Mouse (Mus musculus): ENCODE measurements around the gene Actn2. TPM values are rescaled to one million over a fixed set of nuclear protein-coding genes. Genes with fewer than 3 reads are reported as not detected.

The Actn2 gene
- polyA plus RNA-seq, 1 experiment from 2014 or later: 1.2 TPM

- Histone ChIP-seq H3K4me1 (no peaks in the 10 kb centered on the region), H3K9ac (replicated peaks) (no peak overlapping the region), H3K36me3 (no peaks in the 10 kb centered on the region), H3K9me3 (no peaks in the 10 kb centered on the region), H3K4me3 (no peak overlapping the region), H3K27me3 (no peaks in the 10 kb centered on the region), H3K4me2 (replicated peaks) (no peak overlapping the region), H3K27ac (replicated peaks) (no peak overlapping the region)
- WGBS: 91% methylated on average over 4 of the region's 4 CpGs
- ATAC-seq (ENCODE audit: low FRiP score, low read depth): no peak
These were observed 29.2 kb downstream of the Actn2 start for GRCm38 (mm10) chr13:12311371-12311770.

GRCm38 (mm10) chr13:12309446-12309845 is 31.1 kb downstream of the Actn2 start:
- Histone ChIP-seq H3K9me3 (no peaks in the 10 kb centered on the region), H3K9ac (replicated peaks) (no peak overlapping the region), H3K27ac (replicated peaks) (no peak overlapping the region), H3K27me3 (no peaks in the 10 kb centered on the region), H3K36me3 (no peaks in the 10 kb centered on the region), H3K4me3 (no peak overlapping the region), H3K4me1 (no peaks in the 10 kb centered on the region), H3K4me2 (replicated peaks) (no peak overlapping the region)
- ATAC-seq (ENCODE audit: low FRiP score, low read depth): no peak
- 92% methylated on average over 3 of the region's 3 CpGs for WGBS

GRCm38 (mm10) chr13:12308878-12309277 is 31.7 kb downstream of the Actn2 start:
- 88% methylated on average over 12 of the region's 12 CpGs for WGBS

GRCm38 (mm10) chr13:12308473-12308872 is 32.1 kb downstream of the Actn2 start:
- Histone ChIP-seq H3K27me3 (no peaks in the 10 kb centered on the region), H3K4me2 (replicated peaks) (no peak overlapping the region), H3K27ac (replicated peaks) (no peak overlapping the region), H3K9ac (replicated peaks) (no peak overlapping the region), H3K9me3 (no peaks in the 10 kb centered on the region), H3K36me3 (no peaks in the 10 kb centered on the region), H3K4me1 (no peaks in the 10 kb centered on the region), H3K4me3 (no peak overlapping the region)
- WGBS: 88% methylated on average over 8 of the region's 8 CpGs
- no peak for ATAC-seq (ENCODE audit: low FRiP score, low read depth)

More at GRCm38 (mm10) chr13:12308878-12309277, 31.7 kb downstream of the Actn2 start:
- H3K4me3 ChIP-seq: no peak overlapping the region
- H3K36me3 ChIP-seq: no peaks in the 10 kb centered on the region
- H3K9me3 ChIP-seq: no peaks in the 10 kb centered on the region
- H3K4me1 ChIP-seq: no peaks in the 10 kb centered on the region
- no peak overlapping the region for H3K9ac ChIP-seq (replicated peaks)
- no peaks in the 10 kb centered on the region for H3K27me3 ChIP-seq
- no peak overlapping the region for H3K4me2 ChIP-seq (replicated peaks)
- no peak for ATAC-seq (ENCODE audit: low FRiP score, low read depth)
- no peak overlapping the region for H3K27ac ChIP-seq (replicated peaks)

GRCm38 (mm10) chr13:12307286-12307685 is 33.3 kb downstream of the Actn2 start:
- Histone ChIP-seq H3K9me3 (no peaks in the 10 kb centered on the region), H3K4me1 (no peaks in the 10 kb centered on the region), H3K36me3 (no peaks in the 10 kb centered on the region), H3K4me3 (no peak overlapping the region), H3K9ac (replicated peaks) (no peak overlapping the region), H3K27ac (replicated peaks) (no peak overlapping the region), H3K4me2 (replicated peaks) (no peak overlapping the region), H3K27me3 (no peaks in the 10 kb centered on the region)
- no peak for ATAC-seq (ENCODE audit: low FRiP score, low read depth)
- WGBS: 83% methylated on average over 4 of the region's 4 CpGs

GRCm38 (mm10) chr13:12305540-12305939 is 35.0 kb downstream of the Actn2 start:
- Histone ChIP-seq H3K4me3 (no peak overlapping the region), H3K36me3 (no peaks in the 10 kb centered on the region), H3K9ac (replicated peaks) (no peak overlapping the region), H3K4me1 (no peaks in the 10 kb centered on the region), H3K4me2 (replicated peaks) (no peak overlapping the region), H3K27me3 (no peaks in the 10 kb centered on the region), H3K9me3 (no peaks in the 10 kb centered on the region), H3K27ac (replicated peaks) (no peak overlapping the region)
- ATAC-seq (ENCODE audit: low FRiP score, low read depth): no peak
- WGBS: 84% methylated on average over 8 of the region's 8 CpGs

- WGBS: 93% methylated on average over 5 of the region's 5 CpGs
- no peaks in the 10 kb centered on the region for H3K36me3 ChIP-seq
- ATAC-seq (ENCODE audit: low FRiP score, low read depth): no peak
- no peak overlapping the region for H3K4me3 ChIP-seq
- no peak overlapping the region for H3K9ac ChIP-seq (replicated peaks)
- no peaks in the 10 kb centered on the region for H3K4me1 ChIP-seq
- H3K4me2 ChIP-seq (replicated peaks): no peak overlapping the region
- H3K9me3 ChIP-seq: no peaks in the 10 kb centered on the region
- H3K27ac ChIP-seq (replicated peaks): no peak overlapping the region
- no peaks in the 10 kb centered on the region for H3K27me3 ChIP-seq
These were observed 35.6 kb downstream of the Actn2 start for GRCm38 (mm10) chr13:12304991-12305390.

- H3K27me3 ChIP-seq: no peaks in the 10 kb centered on the region
- no peak overlapping the region for H3K9ac ChIP-seq (replicated peaks)
- ATAC-seq (ENCODE audit: low FRiP score, low read depth): no peak
- no peak overlapping the region for H3K4me2 ChIP-seq (replicated peaks)
- H3K9me3 ChIP-seq: no peaks in the 10 kb centered on the region
- no peak overlapping the region for H3K4me3 ChIP-seq
- H3K27ac ChIP-seq (replicated peaks): no peak overlapping the region
- WGBS: 86% methylated on average over 6 of the region's 6 CpGs
- no peaks in the 10 kb centered on the region for H3K36me3 ChIP-seq
- H3K4me1 ChIP-seq: no peaks in the 10 kb centered on the region
These were observed 42.8 kb downstream of the Actn2 start for GRCm38 (mm10) chr13:12297777-12298176.

- H3K27ac ChIP-seq (replicated peaks): no peak overlapping the region
- no peaks in the 10 kb centered on the region for H3K27me3 ChIP-seq
- no peaks in the 10 kb centered on the region for H3K36me3 ChIP-seq
- WGBS: 85% methylated on average over 3 of the region's 3 CpGs
- no peak overlapping the region for H3K4me3 ChIP-seq
- no peak overlapping the region for H3K9ac ChIP-seq (replicated peaks)
- H3K4me1 ChIP-seq: no peaks in the 10 kb centered on the region
- no peaks in the 10 kb centered on the region for H3K9me3 ChIP-seq
- H3K4me2 ChIP-seq (replicated peaks): no peak overlapping the region
- no peak for ATAC-seq (ENCODE audit: low FRiP score, low read depth)
These were observed 43.9 kb downstream of the Actn2 start for GRCm38 (mm10) chr13:12296701-12297100.

- no peak for ATAC-seq (ENCODE audit: low FRiP score, low read depth)
- Histone ChIP-seq H3K36me3 (no peaks in the 10 kb centered on the region), H3K27me3 (no peaks in the 10 kb centered on the region), H3K4me3 (no peak overlapping the region), H3K9me3 (no peaks in the 10 kb centered on the region), H3K4me1 (no peaks in the 10 kb centered on the region), H3K4me2 (replicated peaks) (no peak overlapping the region), H3K9ac (replicated peaks) (no peak overlapping the region), H3K27ac (replicated peaks) (no peak overlapping the region)
- 88% methylated on average over 7 of the region's 7 CpGs for WGBS
These were observed 46.8 kb downstream of the Actn2 start for GRCm38 (mm10) chr13:12293810-12294209.

- Histone ChIP-seq H3K4me3 (no peak overlapping the region), H3K9me3 (no peaks in the 10 kb centered on the region), H3K4me1 (no peaks in the 10 kb centered on the region), H3K27me3 (no peaks in the 10 kb centered on the region), H3K4me2 (replicated peaks) (no peak overlapping the region), H3K9ac (replicated peaks) (no peak overlapping the region), H3K36me3 (no peaks in the 10 kb centered on the region), H3K27ac (replicated peaks) (no peak overlapping the region)
- WGBS: 93% methylated on average over 7 of the region's 7 CpGs
- no peak for ATAC-seq (ENCODE audit: low FRiP score, low read depth)
These were observed 49.9 kb downstream of the Actn2 start for GRCm38 (mm10) chr13:12290700-12291099.

GRCm38 (mm10) chr13:12284528-12284927 is 56.0 kb downstream of the Actn2 start:
- Histone ChIP-seq H3K4me1 (no peaks in the 10 kb centered on the region), H3K27me3 (no peaks in the 10 kb centered on the region), H3K27ac (replicated peaks) (no peak overlapping the region), H3K9me3 (no peaks in the 10 kb centered on the region), H3K4me3 (no peak overlapping the region), H3K36me3 (no peaks in the 10 kb centered on the region), H3K4me2 (replicated peaks) (no peak overlapping the region), H3K9ac (replicated peaks) (no peak overlapping the region)
- 93% methylated on average over 11 of the region's 11 CpGs for WGBS
- no peak for ATAC-seq (ENCODE audit: low FRiP score, low read depth)

GRCm38 (mm10) chr13:12283826-12284225 is 56.7 kb downstream of the Actn2 start:
- no peaks in the 10 kb centered on the region for H3K36me3 ChIP-seq
- H3K4me1 ChIP-seq: no peaks in the 10 kb centered on the region
- no peak overlapping the region for H3K4me2 ChIP-seq (replicated peaks)
- ATAC-seq (ENCODE audit: low FRiP score, low read depth): no peak
- 85% methylated on average over 3 of the region's 3 CpGs for WGBS
- no peak overlapping the region for H3K4me3 ChIP-seq
- no peak overlapping the region for H3K27ac ChIP-seq (replicated peaks)
- no peak overlapping the region for H3K9ac ChIP-seq (replicated peaks)
- H3K27me3 ChIP-seq: no peaks in the 10 kb centered on the region
- H3K9me3 ChIP-seq: no peaks in the 10 kb centered on the region
